Mouse (Mus musculus) spleen, embryonic (tissue): ENCODE results near the gene Cage1.

Source experiments
- CTCF ChIA-PET: fragments of 350-600 bp; sonication (Branson Sonifier 250); formaldehyde crosslinking; loops from one replicate; lab custom pipeline; 2022; lab: Charles Lee

The Cage1 gene

DNA sequence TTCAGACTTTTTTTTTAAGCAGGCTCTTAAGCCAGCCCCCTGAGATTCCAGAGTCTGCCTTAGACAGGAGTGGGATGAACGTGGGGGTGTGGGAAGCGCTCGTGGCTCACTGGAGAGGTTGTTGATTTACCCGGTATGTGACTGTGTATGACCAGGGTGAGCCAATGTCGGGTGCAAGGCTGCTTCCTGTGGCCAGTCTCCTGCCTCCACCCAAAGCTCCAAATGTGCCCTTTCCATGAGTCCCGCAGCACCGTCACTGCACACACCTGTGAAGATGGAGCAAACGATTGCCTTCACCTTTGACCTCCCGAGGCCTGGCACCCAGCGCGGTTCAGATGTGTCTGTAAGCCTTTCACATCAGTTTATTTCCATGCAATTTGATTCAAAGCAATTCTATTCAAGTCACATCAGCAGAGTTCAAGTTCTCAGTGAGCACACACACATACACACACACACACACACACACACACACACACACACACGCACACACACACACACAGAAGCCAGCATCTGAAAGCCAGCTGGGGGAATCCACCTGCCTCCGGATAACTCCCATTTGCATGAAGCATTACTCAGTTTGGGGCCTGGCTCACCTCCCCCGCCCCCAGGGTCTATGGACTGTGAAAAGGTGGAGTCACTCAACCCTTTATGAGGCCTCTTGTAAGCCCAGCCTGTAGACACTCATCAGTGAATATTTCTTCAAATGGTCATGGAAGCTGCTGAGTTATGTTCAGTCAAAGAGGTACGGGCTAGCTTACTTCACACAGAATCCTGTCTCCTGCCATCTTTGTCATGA, 70.4 kb downstream of the Cage1 start:
- CTCF ChIA-PET = no interaction called here

DNA sequence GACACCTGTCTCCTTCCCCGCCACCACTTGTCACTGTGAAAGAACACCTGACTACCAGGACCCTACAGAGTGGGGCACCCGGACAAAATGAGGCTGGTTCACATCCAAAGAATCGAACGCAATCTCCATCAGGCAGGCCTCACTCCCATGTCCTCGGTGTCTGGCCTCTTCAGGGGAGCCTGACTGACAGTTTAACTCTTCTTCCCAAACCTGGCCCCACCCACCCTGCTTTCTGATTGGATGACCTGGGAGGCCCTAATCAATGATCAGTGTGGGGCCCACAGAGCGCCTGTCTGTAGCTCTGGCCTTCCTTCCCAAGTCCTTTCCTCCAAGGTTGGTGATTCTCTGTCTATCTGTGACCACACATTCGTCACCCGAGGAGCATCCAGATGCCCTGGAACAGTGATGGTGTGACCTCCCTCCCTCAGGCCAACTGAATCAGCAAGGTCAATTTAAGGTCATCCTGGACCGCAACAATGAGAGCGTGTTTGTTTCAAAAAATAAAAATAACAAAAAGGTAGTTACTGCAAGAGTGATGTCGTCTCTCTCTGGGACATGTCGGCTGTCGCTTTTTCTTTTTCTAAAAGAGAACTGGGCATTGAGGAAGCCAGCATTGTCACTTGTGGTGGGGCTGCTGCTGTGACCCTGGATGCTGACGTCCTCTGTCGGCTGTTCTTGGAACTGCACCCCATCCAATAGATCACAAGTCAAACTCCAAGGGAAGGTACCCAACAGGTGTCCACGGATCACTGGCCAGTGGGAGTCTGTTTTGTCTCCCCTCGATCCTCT, 71.5 kb downstream of the Cage1 start:
- CTCF ChIA-PET = no interaction called here

DNA sequence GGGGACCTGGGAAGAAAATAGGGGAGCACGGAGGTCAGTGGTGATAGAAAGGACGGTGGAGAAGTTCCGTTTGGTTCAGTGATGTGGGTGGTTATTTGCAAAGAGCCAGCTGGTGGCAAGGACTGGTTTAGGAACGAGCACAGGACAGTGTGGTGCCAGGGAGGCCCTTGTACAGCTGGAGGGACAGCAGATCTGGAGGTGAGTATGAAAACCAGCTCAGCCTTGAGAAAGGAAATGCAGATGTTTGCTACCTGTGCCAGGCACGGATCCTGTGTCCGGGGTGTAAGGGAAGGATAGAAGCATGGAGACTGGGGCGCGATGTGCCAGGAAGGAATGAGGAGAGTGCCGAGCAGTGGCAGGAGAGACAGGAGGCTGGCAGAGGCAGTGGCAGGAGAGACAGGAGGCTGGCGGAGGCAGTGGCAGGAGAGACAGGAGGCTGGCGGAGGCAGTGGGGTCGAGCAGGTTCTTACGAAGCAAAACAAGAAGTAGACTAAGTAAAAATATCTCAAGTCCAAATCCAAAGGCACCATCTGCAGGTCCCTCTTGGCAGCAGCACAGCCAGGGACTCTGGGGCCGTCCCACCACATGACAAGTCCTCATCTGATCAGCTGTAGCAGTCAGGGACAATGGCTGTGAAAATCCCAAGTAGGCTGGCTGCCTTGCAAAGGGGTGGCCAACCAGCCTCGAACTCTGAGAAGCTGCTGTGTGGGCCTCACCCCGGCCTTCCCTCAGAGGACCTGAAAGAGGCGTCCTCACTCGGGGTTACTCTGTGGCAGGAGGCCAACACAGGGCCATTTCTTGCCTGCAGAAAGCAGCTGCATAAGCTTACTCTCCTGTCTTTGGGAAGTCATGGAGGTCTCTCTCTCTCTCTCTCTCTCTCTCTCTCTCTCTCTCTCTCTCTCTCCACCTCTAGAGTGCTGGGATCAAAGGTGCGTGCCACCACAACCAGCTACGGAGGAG, 72.5 kb downstream of the Cage1 start:
- CTCF ChIA-PET = no interaction called here

DNA sequence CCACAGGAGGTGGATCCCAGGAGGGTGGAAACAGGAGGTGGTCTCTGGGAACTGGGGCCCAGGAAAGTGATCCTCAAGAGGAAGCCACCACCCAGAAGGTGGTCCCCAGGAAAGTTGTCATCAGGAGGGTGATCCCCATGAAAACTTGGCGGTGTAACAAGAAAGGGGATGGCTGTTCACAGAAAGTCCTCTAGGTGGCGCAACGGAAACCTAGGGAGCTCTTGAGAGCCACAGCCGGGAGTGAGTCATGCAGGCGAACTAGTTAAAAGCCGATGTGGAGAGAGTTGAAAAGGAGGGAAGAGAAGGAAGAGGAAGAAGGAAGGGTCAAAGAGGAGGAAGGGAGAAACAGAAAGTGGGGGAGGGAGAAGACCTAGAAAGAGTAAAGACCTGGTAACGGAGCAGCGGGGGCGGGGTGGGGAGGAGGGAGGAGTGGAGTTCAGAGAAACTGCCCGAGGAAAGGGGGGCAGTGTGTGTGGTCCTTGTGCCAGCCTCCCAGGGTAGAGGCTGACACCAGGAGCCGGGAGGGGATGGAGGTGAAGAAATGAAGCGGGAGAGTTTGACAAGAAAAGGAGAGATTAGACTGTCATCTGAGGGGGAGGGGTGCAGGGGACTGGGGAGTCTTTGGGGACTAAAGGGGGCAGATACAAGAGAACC, 73.4 kb downstream of the Cage1 start:
- CTCF ChIA-PET = no interaction called here

DNA sequence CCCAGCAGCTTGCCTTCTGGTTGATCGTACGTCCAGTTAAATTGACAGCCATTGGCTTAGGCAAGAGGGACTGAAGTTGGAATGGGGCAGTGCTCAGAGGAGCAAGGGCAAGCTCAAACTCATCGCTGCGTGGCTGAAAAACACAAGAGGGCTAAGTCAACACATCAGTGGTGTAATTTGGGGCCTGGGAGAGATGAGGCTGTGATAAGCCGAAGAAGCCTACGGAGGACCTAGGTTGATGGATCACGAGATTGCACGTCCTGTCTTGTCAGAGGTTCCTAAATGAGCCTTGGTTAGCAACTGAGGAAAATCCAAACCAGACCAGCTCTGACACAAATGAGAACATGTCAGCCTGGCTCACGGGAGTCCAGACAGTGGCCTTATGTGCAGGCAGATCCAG, 74.3 kb downstream of the Cage1 start:
- CTCF ChIA-PET = no interaction called here

DNA sequence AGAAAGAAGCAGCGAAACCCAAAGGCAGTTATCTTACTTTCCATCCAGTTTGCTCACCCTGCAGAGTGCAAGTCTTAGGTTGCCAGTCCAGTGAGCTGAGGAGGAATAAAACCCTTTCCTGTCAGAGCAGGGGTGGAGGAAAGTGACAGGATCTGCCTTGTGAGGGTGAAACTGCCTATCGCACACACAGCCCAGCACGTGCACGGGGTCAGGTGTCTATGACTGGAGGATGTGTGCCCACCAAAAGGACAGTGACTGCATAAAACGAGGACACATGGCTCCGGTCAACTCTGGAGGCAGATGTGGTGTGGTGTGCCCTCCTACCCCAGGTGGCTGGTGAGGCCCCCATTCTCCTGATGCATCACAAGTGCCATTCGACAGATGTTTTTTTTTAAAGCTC, 76.9 kb downstream of the Cage1 start:
- CTCF ChIA-PET = no interaction called here

DNA sequence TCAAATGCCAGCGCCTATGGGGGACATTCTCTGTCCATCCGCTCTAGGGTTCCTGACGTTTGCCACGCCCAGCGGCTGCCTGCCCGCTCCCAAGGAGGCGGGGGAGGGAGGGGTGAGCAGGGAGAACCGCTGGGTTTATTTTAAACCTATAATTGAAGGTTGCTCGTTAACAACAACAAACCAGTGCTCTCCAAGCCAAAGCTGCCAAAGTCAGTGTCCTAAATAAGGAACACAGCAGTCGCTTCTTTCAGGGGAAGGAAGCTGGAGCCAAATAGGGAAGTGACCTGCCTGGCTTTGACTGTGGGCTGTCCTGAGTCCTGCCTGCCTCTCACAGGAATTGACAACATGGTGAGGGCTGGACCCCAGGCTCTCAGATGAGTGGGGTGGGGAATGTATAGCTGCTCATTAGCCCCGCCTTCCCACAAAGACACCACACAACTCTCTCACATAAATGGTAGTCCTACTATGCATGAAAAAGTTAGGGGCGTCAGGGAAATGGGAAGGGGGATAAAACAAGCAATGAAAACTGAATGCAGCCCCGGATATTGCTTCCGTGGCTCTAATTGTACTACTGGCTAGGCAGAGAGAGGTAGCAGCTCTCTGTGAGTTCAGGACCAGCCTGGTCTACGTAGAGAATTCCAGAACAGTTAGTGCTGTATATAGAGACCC, 77.5 kb downstream of the Cage1 start:
- CTCF ChIA-PET = no interaction called here

DNA sequence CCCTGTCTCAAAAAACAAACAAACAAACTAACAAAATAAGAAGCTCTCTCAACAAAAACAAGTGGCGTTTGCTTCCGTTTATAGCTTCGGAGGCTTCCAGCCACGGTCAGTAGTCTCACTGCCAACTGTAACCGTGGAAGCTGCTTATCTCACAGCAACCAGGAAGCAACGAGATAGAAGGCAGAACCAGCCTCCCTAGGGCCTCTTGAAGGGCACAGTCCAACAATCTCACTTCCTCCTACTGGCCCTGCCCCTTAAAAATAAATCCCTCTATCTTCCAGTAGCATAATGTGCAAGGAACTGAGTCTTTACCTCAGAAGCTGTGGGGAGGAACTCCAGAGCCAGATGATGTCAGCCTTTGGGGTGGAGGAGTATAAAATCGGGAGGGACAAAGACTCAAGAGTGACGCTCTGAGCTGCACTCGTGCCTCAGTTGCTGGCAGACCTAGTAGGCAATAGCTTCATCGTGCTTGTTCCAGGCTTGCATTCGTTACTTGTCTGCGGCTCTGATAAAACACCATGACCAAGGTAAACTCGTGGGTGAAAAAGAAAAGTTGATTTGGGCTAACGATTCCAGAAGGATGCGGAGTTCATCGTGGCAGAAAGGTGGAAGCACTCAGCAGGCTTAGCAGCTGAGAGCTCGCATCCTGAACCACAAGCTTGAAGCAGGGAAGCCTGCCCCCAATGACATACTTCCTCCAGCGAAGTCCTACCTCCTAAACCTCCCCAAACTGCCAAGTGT, 78.2 kb downstream of the Cage1 start:
- CTCF ChIA-PET = no interaction called here
